Comparison of ENCODE assay signal across 9 mouse cellular contexts in genomic region chr7:46615256-46615977, GRCm38 (mm10). TPM values are rescaled to one million over a fixed set of nuclear protein-coding genes. Genes with fewer than 3 reads are reported as not detected.
DNase-seq lines count a peak whose midpoint lies in the region; ATAC-seq and TF ChIP-seq lines count a peak whose summit lies in the region.
"Had no signal": no experiment of that assay in that cellular context is flagged by ENCODE, and none has a peak within 500 bp of the region (broad histone marks: within the 10 kb centered on the region; RNA-seq: fewer than 3 reads in every experiment).

No protein-coding gene starts in this region.

- H3K4me2 ChIP-seq in heart, postnatal 0 days (ENCODE audit: low read depth, low read length), result no peak overlapping the region
- no peak overlapping the region for H3K4me2 ChIP-seq in liver, postnatal 0 days (ENCODE audit: low read depth, low read length)
- H3K4me2 ChIP-seq in hindbrain, postnatal 0 days (ENCODE audit: low read depth, low read length), result no peak overlapping the region
- H3K4me2 ChIP-seq: hindbrain, embryonic 15.5 days had no signal

- H3K27ac ChIP-seq in heart, postnatal 0 days (ENCODE audit: low read depth), result peak overlapping the region; percentile 22; the same call in 1 of the 2 replicates
- no peak overlapping the region for H3K27ac ChIP-seq in liver, postnatal 0 days (ENCODE audit: low read depth)
- no peak overlapping the region for H3K27ac ChIP-seq in hindbrain, postnatal 0 days
- H3K27ac ChIP-seq: hindbrain, embryonic 15.5 days had no signal

- H3K9ac ChIP-seq in heart, postnatal 0 days (replicated peaks; ENCODE audit: low read depth, low read length), result no peak overlapping the region
- no peak overlapping the region for H3K9ac ChIP-seq in liver, postnatal 0 days (replicated peaks)
- H3K9ac ChIP-seq in hindbrain, postnatal 0 days (replicated peaks; ENCODE audit: low read length), result no peak overlapping the region
- H3K9ac ChIP-seq: hindbrain, embryonic 15.5 days had no signal

- H3K4me3 ChIP-seq in heart, postnatal 0 days (ENCODE audit: low read depth, low read length), result no peak overlapping the region
- H3K4me3 ChIP-seq in liver, postnatal 0 days (ENCODE audit: low read depth, low read length), result no peak overlapping the region
- H3K4me3 ChIP-seq in hindbrain, postnatal 0 days (ENCODE audit: low read length), result no peak overlapping the region
- H3K4me3 ChIP-seq: hindbrain, embryonic 15.5 days had no signal

- TF ChIP-seq EP300 in heart, postnatal 0 days (IDR thresholded peaks at IDR 0.05; ENCODE audit: low read depth), result no peak
- no peak for TF ChIP-seq EP300 in liver, postnatal 0 days (IDR thresholded peaks at IDR 0.05; ENCODE audit: low read depth)

- DNase-seq in testis, postnatal 14 days (ENCODE audit: low spot score), result peak; percentile 19
- DNase-seq in testis, postnatal 10 days (ENCODE audit: low spot score), result no peak
- peak; percentile 71 for DNase-seq in heart, postnatal 0 days (ENCODE audit: low spot score)
- peak; percentile 40 for DNase-seq in liver, postnatal 0 days
- no peak for DNase-seq in hindbrain, postnatal 0 days (ENCODE audit: low spot score)
- no peak for DNase-seq in right cerebral cortex, postnatal 36 days (ENCODE audit: low spot score in 2 of 2)
- no peak for DNase-seq in left cerebral cortex, adult 9 months (ENCODE audit: low spot score in 2 of 2)

- H3K4me1 ChIP-seq in heart, postnatal 0 days (ENCODE audit: control insufficient read depth, insufficient read depth), result peaks cover 25% of the 10 kb centered on the region
- H3K4me1 ChIP-seq in liver, postnatal 0 days (ENCODE audit: insufficient read depth), result peaks cover 5% of the 10 kb centered on the region; the same call in 1 of the 2 replicates
- H3K4me1 ChIP-seq in hindbrain, postnatal 0 days (ENCODE audit: insufficient read depth, low read length), result no peaks in the 10 kb centered on the region
- H3K4me1 ChIP-seq: hindbrain, embryonic 15.5 days had no signal

- peak; percentile 62 for ATAC-seq in heart, postnatal 0 days (ENCODE audit: insufficient read depth, low read depth)
- ATAC-seq in liver, postnatal 0 days, result peak; percentile 70
- ATAC-seq in megakaryocyte-erythroid progenitor cell, adult 5-6 weeks (replicated peaks; ENCODE audit: low FRiP score, low TSS enrichment, poor library complexity, severe bottlenecking), result no peak
- no peak for ATAC-seq in hindbrain, postnatal 0 days

- no peaks in the 10 kb centered on the region for H3K27me3 ChIP-seq in heart, postnatal 0 days (ENCODE audit: control insufficient read depth, insufficient read depth, low read length)
- H3K27me3 ChIP-seq in liver, postnatal 0 days (ENCODE audit: insufficient read depth, low read length), result no peaks in the 10 kb centered on the region
- H3K27me3 ChIP-seq in hindbrain, postnatal 0 days (ENCODE audit: insufficient read depth, low read length), result no peaks in the 10 kb centered on the region
- H3K27me3 ChIP-seq: hindbrain, embryonic 15.5 days had no signal

- H3K9me3 ChIP-seq in heart, postnatal 0 days (replicated peaks; ENCODE audit: control insufficient read depth, low read length), result no peaks in the 10 kb centered on the region
- H3K9me3 ChIP-seq in liver, postnatal 0 days (ENCODE audit: low read length), result no peaks in the 10 kb centered on the region
- no peaks in the 10 kb centered on the region for H3K9me3 ChIP-seq in hindbrain, postnatal 0 days (ENCODE audit: low read length)
- H3K9me3 ChIP-seq: hindbrain, embryonic 15.5 days had no signal

- no peak for TF ChIP-seq CTCF in heart, postnatal 0 days (IDR thresholded peaks at IDR 0.05; ENCODE audit: low read depth)
- TF ChIP-seq CTCF in liver, postnatal 0 days (IDR thresholded peaks at IDR 0.05; ENCODE audit: low read depth), result no peak
- TF ChIP-seq CTCF in hindbrain, postnatal 0 days (IDR thresholded peaks at IDR 0.05; ENCODE audit: low read depth), result no peak

- no peaks in the 10 kb centered on the region for H3K36me3 ChIP-seq in heart, postnatal 0 days (replicated peaks; ENCODE audit: control insufficient read depth, insufficient read depth, low read length)
- peaks cover 5% of the 10 kb centered on the region; the same call in 1 of the 2 replicates for H3K36me3 ChIP-seq in liver, postnatal 0 days (replicated peaks; ENCODE audit: insufficient read depth, low read length)
- peaks cover 21% of the 10 kb centered on the region for H3K36me3 ChIP-seq in hindbrain, postnatal 0 days (ENCODE audit: insufficient read depth, low read length)

- 37% methylated on average over 5 of the region's 5 CpGs for WGBS in heart, postnatal 0 days
- WGBS in liver, postnatal 0 days (ENCODE audit: insufficient replicate concordance), result 36% methylated on average over 5 of the region's 5 CpGs
- 69% methylated on average over 5 of the region's 5 CpGs for WGBS in hindbrain, postnatal 0 days

RNA-seq across cellular contexts. Expression of gene Sergef, which starts 24.2 kb away (rescaled TPM):
- 7.9 and 9.8 TPM in 2 replicates for total RNA-seq in heart, postnatal 0 days (2014; rRNA removed; ENCODE audit: low replicate concordance)
- 7.5 and 7.7 TPM in 2 replicates for polyA plus RNA-seq in heart, postnatal 0 days (2015; fragmentation: Nextera tagmentation; extraction: Ambion mirVana)
- 3.8 and 4.3 TPM in 2 replicates for polyA plus RNA-seq in liver, postnatal 0 days (2015; fragmentation: Nextera tagmentation; extraction: Ambion mirVana)
- total RNA-seq in megakaryocyte-erythroid progenitor cell, adult 5-6 weeks (2014; fragmentation: Nextera tagmentation), result 8.6 and 17.3 TPM in 2 replicates
- total RNA-seq in megakaryocyte-erythroid progenitor cell, adult 5-6 weeks (2017), result 9.0 and 10.2 TPM in 2 replicates
- 41.8 and 53.5 TPM in 2 replicates for total RNA-seq in hindbrain, postnatal 0 days (2014; rRNA removed)
- 45.6 and 48.0 TPM in 2 replicates for polyA plus RNA-seq in hindbrain, postnatal 0 days (2015; fragmentation: Nextera tagmentation; extraction: Ambion mirVana)

RNA-seq across cellular contexts. Expression of gene Tph1, which starts 56.9 kb away (rescaled TPM):
- 1.7 TPM in 1 of 2 replicates, not detected in the other for total RNA-seq in heart, postnatal 0 days (2014; rRNA removed; ENCODE audit: low replicate concordance)
- 0.70 and 0.86 TPM in 2 replicates for polyA plus RNA-seq in heart, postnatal 0 days (2015; fragmentation: Nextera tagmentation; extraction: Ambion mirVana)
- polyA plus RNA-seq in liver, postnatal 0 days (2015; fragmentation: Nextera tagmentation; extraction: Ambion mirVana), result not detected in 2 replicates
- total RNA-seq in megakaryocyte-erythroid progenitor cell, adult 5-6 weeks (2014; fragmentation: Nextera tagmentation), result not detected in 2 replicates
- total RNA-seq in megakaryocyte-erythroid progenitor cell, adult 5-6 weeks (2017), result not detected in 2 replicates
- 0.73 and 1.0 TPM in 2 replicates for total RNA-seq in hindbrain, postnatal 0 days (2014; rRNA removed)
- polyA plus RNA-seq in hindbrain, postnatal 0 days (2015; fragmentation: Nextera tagmentation; extraction: Ambion mirVana), result 0.73 and 0.98 TPM in 2 replicates

Comparison
In these comparisons a context has a peak if more than half of its experiments do, and no peak if none do; other contexts are left out.
1. DNase-seq: peak in testis, postnatal 14 days (single experiment), heart, postnatal 0 days (single experiment) and liver, postnatal 0 days (single experiment); none in testis, postnatal 10 days (single experiment), hindbrain, postnatal 0 days (single experiment), right cerebral cortex, postnatal 36 days (0 of 2) and left cerebral cortex, adult 9 months (0 of 2).
2. ATAC-seq: peak in heart, postnatal 0 days (single experiment) and liver, postnatal 0 days (single experiment); none in megakaryocyte-erythroid progenitor cell, adult 5-6 weeks (single experiment) and hindbrain, postnatal 0 days (single experiment).